Mouse (Mus musculus): ENCODE measurements around the gene Slc2a6. TPM values are rescaled to one million over a fixed set of nuclear protein-coding genes. Genes with fewer than 3 reads are reported as not detected.

Gene Slc2a6
- 0.84 and 1.2 TPM in 2 replicates for polyA plus RNA-seq (2014; fragmentation: Nextera tagmentation; extraction: Ambion mirVana)

GRCm38 (mm10) chr2:27027618-27028436, at the start of gene Slc2a6:
Gene Slc2a6 (minus strand): TSS chr2:27027998.
- Histone ChIP-seq H3K36me3 (replicated peaks; ENCODE audit: control insufficient read depth, insufficient read depth, low read depth, low read length) (no peaks in the 10 kb centered on the region), H3K4me1 (ENCODE audit: control insufficient read depth, insufficient read depth, low read length) (no peaks in the 10 kb centered on the region), H3K9ac (replicated peaks; ENCODE audit: low read length) (no peak within 1 kb of the TSS), H3K4me3 (ENCODE audit: low read depth, low read length) (peak within 1 kb of the TSS; percentile 7; the same call in 1 of the 2 replicates), H3K27me3 (ENCODE audit: control insufficient read depth, insufficient read depth, low read length) (no peaks in the 10 kb centered on the region), H3K9me3 (replicated peaks; ENCODE audit: control insufficient read depth, low read length) (no peaks in the 10 kb centered on the region), H3K4me2 (ENCODE audit: low read depth, low read length) (peak within 1 kb of the TSS; percentile 35), H3K27ac (replicated peaks; ENCODE audit: low read depth, low read length) (no peak within 1 kb of the TSS)
- WGBS = 4% methylated on average over 38 of the region's 38 CpGs
- ATAC-seq (replicated peaks; ENCODE audit: insufficient number of reproducible peaks, low FRiP score, low TSS enrichment, low read depth) = peak; percentile 97
- peak; percentile 91 for DNase-seq (ENCODE audit: low spot score)

GRCm38 (mm10) chr2:27075485-27075884, 47.7 kb upstream of the Slc2a6 start:
- no peak overlapping the region for H3K27ac ChIP-seq (replicated peaks; ENCODE audit: low read depth, low read length)
- ATAC-seq (replicated peaks; ENCODE audit: insufficient number of reproducible peaks, low FRiP score, low TSS enrichment, low read depth) (no peak), DNase-seq (ENCODE audit: low spot score) (no peak)
- H3K36me3 ChIP-seq (replicated peaks; ENCODE audit: control insufficient read depth, insufficient read depth, low read depth, low read length) = no peaks in the 10 kb centered on the region
- peaks cover 10% of the 10 kb centered on the region; the same call in 1 of the 2 replicates for H3K4me1 ChIP-seq (ENCODE audit: control insufficient read depth, insufficient read depth, low read length)
- H3K4me3 ChIP-seq (ENCODE audit: low read depth, low read length) = no peak overlapping the region
- no peak overlapping the region for H3K9ac ChIP-seq (replicated peaks; ENCODE audit: low read length)
- H3K27me3 ChIP-seq (ENCODE audit: control insufficient read depth, insufficient read depth, low read length) = no peaks in the 10 kb centered on the region
- H3K4me2 ChIP-seq (ENCODE audit: low read depth, low read length) = no peak overlapping the region
- 69% methylated on average over 3 of the region's 3 CpGs for WGBS
- H3K9me3 ChIP-seq (replicated peaks; ENCODE audit: control insufficient read depth, low read length) = no peaks in the 10 kb centered on the region

- ATAC-seq (replicated peaks; ENCODE audit: insufficient number of reproducible peaks, low FRiP score, low TSS enrichment, low read depth) = no peak
- WGBS = 82% methylated on average over 4 of the region's 4 CpGs
- Histone ChIP-seq H3K9me3 (replicated peaks; ENCODE audit: control insufficient read depth, low read length) (no peaks in the 10 kb centered on the region), H3K27me3 (ENCODE audit: control insufficient read depth, insufficient read depth, low read length) (no peaks in the 10 kb centered on the region), H3K9ac (replicated peaks; ENCODE audit: low read length) (no peak overlapping the region), H3K4me3 (ENCODE audit: low read depth, low read length) (no peak overlapping the region), H3K4me1 (ENCODE audit: control insufficient read depth, insufficient read depth, low read length) (peaks cover 7% of the 10 kb centered on the region; the same call in 1 of the 2 replicates), H3K36me3 (replicated peaks; ENCODE audit: control insufficient read depth, insufficient read depth, low read depth, low read length) (no peaks in the 10 kb centered on the region), H3K27ac (replicated peaks; ENCODE audit: low read depth, low read length) (no peak overlapping the region), H3K4me2 (ENCODE audit: low read depth, low read length) (no peak overlapping the region)
- DNase-seq (ENCODE audit: low spot score) = no peak
These were observed 47.0 kb upstream of the Slc2a6 start for GRCm38 (mm10) chr2:27074804-27075203.

- no peak for ATAC-seq (replicated peaks; ENCODE audit: insufficient number of reproducible peaks, low FRiP score, low TSS enrichment, low read depth)
- H3K36me3 ChIP-seq (replicated peaks; ENCODE audit: control insufficient read depth, insufficient read depth, low read depth, low read length) = no peaks in the 10 kb centered on the region
These were observed 45.6 kb upstream of the Slc2a6 start for GRCm38 (mm10) chr2:27073407-27073806.

GRCm38 (mm10) chr2:27071978-27072377, 44.2 kb upstream of the Slc2a6 start, which contains the start of gene Mymk:
Gene Mymk (minus strand): TSS chr2:27072179.
- Histone ChIP-seq H3K4me2 (ENCODE audit: low read depth, low read length) (no peak within 1 kb of the TSS), H3K36me3 (replicated peaks; ENCODE audit: control insufficient read depth, insufficient read depth, low read depth, low read length) (no peaks in the 10 kb centered on the region), H3K27me3 (ENCODE audit: control insufficient read depth, insufficient read depth, low read length) (no peaks in the 10 kb centered on the region), H3K4me3 (ENCODE audit: low read depth, low read length) (no peak within 1 kb of the TSS), H3K9ac (replicated peaks; ENCODE audit: low read length) (no peak within 1 kb of the TSS), H3K4me1 (ENCODE audit: control insufficient read depth, insufficient read depth, low read length) (no peaks in the 10 kb centered on the region), H3K27ac (replicated peaks; ENCODE audit: low read depth, low read length) (no peak within 1 kb of the TSS), H3K9me3 (replicated peaks; ENCODE audit: control insufficient read depth, low read length) (no peaks in the 10 kb centered on the region)
- ATAC-seq (replicated peaks; ENCODE audit: insufficient number of reproducible peaks, low FRiP score, low TSS enrichment, low read depth) (no peak), DNase-seq (ENCODE audit: low spot score) (no peak)
- WGBS = 86% methylated on average over 2 of the region's 2 CpGs

More at GRCm38 (mm10) chr2:27073407-27073806, 45.6 kb upstream of the Slc2a6 start:
- no peaks in the 10 kb centered on the region for H3K9me3 ChIP-seq (replicated peaks; ENCODE audit: control insufficient read depth, low read length)
- H3K27me3 ChIP-seq (ENCODE audit: control insufficient read depth, insufficient read depth, low read length) = no peaks in the 10 kb centered on the region
- H3K4me2 ChIP-seq (ENCODE audit: low read depth, low read length) = no peak overlapping the region
- peaks cover 2% of the 10 kb centered on the region; the same call in 1 of the 2 replicates for H3K4me1 ChIP-seq (ENCODE audit: control insufficient read depth, insufficient read depth, low read length)
- no peak overlapping the region for H3K9ac ChIP-seq (replicated peaks; ENCODE audit: low read length)
- no peak overlapping the region for H3K4me3 ChIP-seq (ENCODE audit: low read depth, low read length)
- H3K27ac ChIP-seq (replicated peaks; ENCODE audit: low read depth, low read length) = no peak overlapping the region
- DNase-seq (ENCODE audit: low spot score) = no peak
- 66% methylated on average over 4 of the region's 4 CpGs for WGBS

- no peak for DNase-seq (ENCODE audit: low spot score)
- Histone ChIP-seq H3K4me2 (ENCODE audit: low read depth, low read length) (no peak overlapping the region), H3K9ac (replicated peaks; ENCODE audit: low read length) (no peak overlapping the region), H3K9me3 (replicated peaks; ENCODE audit: control insufficient read depth, low read length) (no peaks in the 10 kb centered on the region), H3K36me3 (replicated peaks; ENCODE audit: control insufficient read depth, insufficient read depth, low read depth, low read length) (no peaks in the 10 kb centered on the region), H3K27me3 (ENCODE audit: control insufficient read depth, insufficient read depth, low read length) (no peaks in the 10 kb centered on the region), H3K27ac (replicated peaks; ENCODE audit: low read depth, low read length) (no peak overlapping the region), H3K4me1 (ENCODE audit: control insufficient read depth, insufficient read depth, low read length) (no peaks in the 10 kb centered on the region), H3K4me3 (ENCODE audit: low read depth, low read length) (no peak overlapping the region)
- no peak for ATAC-seq (replicated peaks; ENCODE audit: insufficient number of reproducible peaks, low FRiP score, low TSS enrichment, low read depth)
- WGBS = 72% methylated on average over 4 of the region's 4 CpGs
These were observed 43.3 kb upstream of the Slc2a6 start for GRCm38 (mm10) chr2:27071137-27071536.

GRCm38 (mm10) chr2:27070247-27070813, 42.5 kb upstream of the Slc2a6 start:
- no peak overlapping the region for H3K4me2 ChIP-seq (ENCODE audit: low read depth, low read length)
- no peak for ATAC-seq (replicated peaks; ENCODE audit: insufficient number of reproducible peaks, low FRiP score, low TSS enrichment, low read depth)
- H3K9me3 ChIP-seq (replicated peaks; ENCODE audit: control insufficient read depth, low read length) = no peaks in the 10 kb centered on the region
- H3K36me3 ChIP-seq (replicated peaks; ENCODE audit: control insufficient read depth, insufficient read depth, low read depth, low read length) = no peaks in the 10 kb centered on the region
- WGBS = 77% methylated on average over 2 of the region's 2 CpGs
- DNase-seq (ENCODE audit: low spot score) = no peak
- H3K9ac ChIP-seq (replicated peaks; ENCODE audit: low read length) = no peak overlapping the region
- no peaks in the 10 kb centered on the region for H3K27me3 ChIP-seq (ENCODE audit: control insufficient read depth, insufficient read depth, low read length)
- H3K4me3 ChIP-seq (ENCODE audit: low read depth, low read length) = no peak overlapping the region
- H3K4me1 ChIP-seq (ENCODE audit: control insufficient read depth, insufficient read depth, low read length) = no peaks in the 10 kb centered on the region
- no peak overlapping the region for H3K27ac ChIP-seq (replicated peaks; ENCODE audit: low read depth, low read length)

GRCm38 (mm10) chr2:27069646-27070045, 41.8 kb upstream of the Slc2a6 start:
- Histone ChIP-seq H3K4me1 (ENCODE audit: control insufficient read depth, insufficient read depth, low read length) (no peaks in the 10 kb centered on the region), H3K27me3 (ENCODE audit: control insufficient read depth, insufficient read depth, low read length) (no peaks in the 10 kb centered on the region), H3K4me3 (ENCODE audit: low read depth, low read length) (no peak overlapping the region), H3K27ac (replicated peaks; ENCODE audit: low read depth, low read length) (no peak overlapping the region), H3K36me3 (replicated peaks; ENCODE audit: control insufficient read depth, insufficient read depth, low read depth, low read length) (no peaks in the 10 kb centered on the region), H3K9me3 (replicated peaks; ENCODE audit: control insufficient read depth, low read length) (no peaks in the 10 kb centered on the region), H3K4me2 (ENCODE audit: low read depth, low read length) (no peak overlapping the region), H3K9ac (replicated peaks; ENCODE audit: low read length) (no peak overlapping the region)
- 73% methylated on average over 3 of the region's 3 CpGs for WGBS
- DNase-seq (ENCODE audit: low spot score) (no peak), ATAC-seq (replicated peaks; ENCODE audit: insufficient number of reproducible peaks, low FRiP score, low TSS enrichment, low read depth) (no peak)

Measured in embryonic facial prominence, embryonic 11.5 days (tissue).